Mouse (Mus musculus): ENCODE results near the gene Tff3. TPM values are rescaled to one million over a fixed set of nuclear protein-coding genes. Genes with fewer than 3 reads are reported as not detected.

Gene Tff3
- polyA plus RNA-seq, 1 experiment from 2014 or later: 1.4 TPM

- peaks cover 10% of the 10 kb centered on the region; the same call in 1 of the 2 replicates for H3K4me1 ChIP-seq
- no peak overlapping the region for H3K4me3 ChIP-seq
- no peak overlapping the region for H3K4me2 ChIP-seq (replicated peaks)
- ATAC-seq (ENCODE audit: low FRiP score, low read depth): peak; percentile 56; the same call in 1 of the 2 replicates
- H3K27ac ChIP-seq (replicated peaks): no peak overlapping the region
- H3K9ac ChIP-seq (replicated peaks): no peak overlapping the region
- H3K9me3 ChIP-seq: 0 out of 2 replicates have a peak, but pooled peaks cover 3% of the 10 kb centered on the region
- 7% methylated on average over 7 of the region's 7 CpGs for WGBS
- peaks cover 6% of the 10 kb centered on the region; the same call in 1 of the 2 replicates for H3K36me3 ChIP-seq
- 0 out of 2 replicates have a peak, but pooled peaks cover 3% of the 10 kb centered on the region for H3K27me3 ChIP-seq
Measured at GRCm38 (mm10) chr17:31119429-31119828, 10.0 kb downstream of the Tff3 start.

- no peak overlapping the region for H3K27ac ChIP-seq (replicated peaks)
- H3K27me3 ChIP-seq: 0 out of 2 replicates have a peak, but pooled peaks cover 3% of the 10 kb centered on the region
- no peak overlapping the region for H3K4me3 ChIP-seq
- WGBS: 87% methylated on average over 5 of the region's 5 CpGs
- ATAC-seq (ENCODE audit: low FRiP score, low read depth): no peak
- H3K4me1 ChIP-seq: peaks cover 22% of the 10 kb centered on the region
- no peak overlapping the region for H3K4me2 ChIP-seq (replicated peaks)
- no peaks in the 10 kb centered on the region for H3K9me3 ChIP-seq
- peaks cover 6% of the 10 kb centered on the region; the same call in 1 of the 2 replicates for H3K36me3 ChIP-seq
- H3K9ac ChIP-seq (replicated peaks): no peak overlapping the region
Measured at GRCm38 (mm10) chr17:31117946-31118345, 11.5 kb downstream of the Tff3 start.

DNA sequence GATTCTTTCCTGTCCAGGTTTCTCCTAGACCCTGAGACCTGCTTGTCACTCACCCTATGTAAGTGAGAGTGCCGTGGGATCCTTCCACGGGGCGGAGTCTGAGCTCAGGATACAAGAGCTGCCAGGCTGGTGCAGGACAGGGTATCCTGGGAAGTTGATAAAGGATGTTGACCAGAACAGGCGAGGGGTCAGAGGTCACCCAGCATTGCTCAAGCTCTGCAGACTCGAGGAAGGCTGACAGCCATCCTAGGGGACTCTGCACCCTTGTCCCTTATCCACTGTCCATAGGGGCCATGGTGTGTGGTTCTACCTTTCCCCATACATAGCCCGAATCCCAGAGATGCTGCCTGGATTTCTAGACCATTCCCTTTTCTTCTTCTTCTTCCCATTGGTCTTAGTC lies 13.4 kb downstream of the Tff3 start:
- no peak for ATAC-seq (ENCODE audit: low FRiP score, low read depth)

GRCm38 (mm10) chr17:31113191-31113856 lies 16.1 kb downstream of the Tff3 start:
- no peak overlapping the region; the same call in 1 of the 2 replicates for H3K9ac ChIP-seq (replicated peaks)
- ATAC-seq (ENCODE audit: low FRiP score, low read depth): peak; percentile 19; the same call in 1 of the 2 replicates

More for the DNA sequence above, 13.4 kb downstream of the Tff3 start:
- Histone ChIP-seq H3K4me1 (peaks cover 25% of the 10 kb centered on the region), H3K4me2 (replicated peaks) (no peak overlapping the region), H3K36me3 (peaks cover 13% of the 10 kb centered on the region), H3K27ac (replicated peaks) (no peak overlapping the region), H3K9me3 (no peaks in the 10 kb centered on the region), H3K4me3 (no peak overlapping the region), H3K9ac (replicated peaks) (no peak overlapping the region), H3K27me3 (0 out of 2 replicates have a peak, but pooled peaks cover 3% of the 10 kb centered on the region)
- 72% methylated on average over 6 of the region's 6 CpGs for WGBS

DNA sequence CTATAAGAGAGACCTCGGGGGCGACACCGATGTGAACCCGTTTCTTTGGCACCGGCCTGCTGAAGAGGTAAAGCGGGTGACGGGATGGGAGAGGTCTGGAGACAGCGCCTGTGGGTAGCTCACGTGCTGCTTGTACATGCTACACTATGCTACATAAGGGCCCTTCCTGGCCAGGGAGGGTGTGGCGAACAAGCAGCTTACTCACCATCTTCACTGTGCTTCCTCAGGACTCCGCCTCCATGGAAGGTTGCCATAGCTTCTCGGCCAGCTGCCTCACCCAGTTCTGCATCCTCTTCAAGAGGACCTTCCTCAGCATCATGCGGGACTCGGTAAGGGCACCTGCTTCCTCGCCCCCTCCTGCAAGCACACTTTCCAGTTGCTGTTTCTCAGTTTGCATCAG lies 21.1 kb downstream of the Tff3 start:
- Histone ChIP-seq H3K4me3 (no peak overlapping the region), H3K9me3 (no peaks in the 10 kb centered on the region), H3K27me3 (no peaks in the 10 kb centered on the region), H3K27ac (replicated peaks) (no peak overlapping the region), H3K4me2 (replicated peaks) (no peak overlapping the region), H3K4me1 (peaks cover 7% of the 10 kb centered on the region), H3K36me3 (peaks cover 37% of the 10 kb centered on the region), H3K9ac (replicated peaks) (no peak overlapping the region)
- WGBS: 93% methylated on average over 15 of the region's 15 CpGs
- ATAC-seq (ENCODE audit: low FRiP score, low read depth): no peak

More at GRCm38 (mm10) chr17:31113191-31113856, 16.1 kb downstream of the Tff3 start:
- Histone ChIP-seq H3K27me3 (0 out of 2 replicates have a peak, but pooled peaks cover 3% of the 10 kb centered on the region), H3K9me3 (no peaks in the 10 kb centered on the region), H3K27ac (replicated peaks) (peak overlapping the region; percentile 70), H3K4me2 (replicated peaks) (no peak overlapping the region; the same call in 1 of the 2 replicates), H3K36me3 (peaks cover 36% of the 10 kb centered on the region), H3K4me1 (peaks cover 21% of the 10 kb centered on the region), H3K4me3 (no peak overlapping the region)
- 20% methylated on average over 9 of the region's 9 CpGs for WGBS

- Histone ChIP-seq H3K27me3 (peaks cover 7% of the 10 kb centered on the region; the same call in 1 of the 2 replicates), H3K9me3 (no peaks in the 10 kb centered on the region), H3K4me1 (no peaks in the 10 kb centered on the region), H3K4me3 (no peak overlapping the region), H3K36me3 (peaks cover 13% of the 10 kb centered on the region; the same call in 1 of the 2 replicates), H3K4me2 (replicated peaks) (no peak overlapping the region), H3K9ac (replicated peaks) (no peak overlapping the region), H3K27ac (replicated peaks) (no peak overlapping the region)
- 89% methylated on average over 8 of the region's 8 CpGs for WGBS
- no peak for ATAC-seq (ENCODE audit: low FRiP score, low read depth)
Measured at GRCm38 (mm10) chr17:31103823-31104222, 25.6 kb downstream of the Tff3 start.

- no peak overlapping the region for H3K4me3 ChIP-seq
- H3K9me3 ChIP-seq: no peaks in the 10 kb centered on the region
- 93% methylated on average over 8 of the region's 8 CpGs for WGBS
- no peak overlapping the region for H3K4me2 ChIP-seq (replicated peaks)
- ATAC-seq (ENCODE audit: low FRiP score, low read depth): no peak
- no peak overlapping the region for H3K9ac ChIP-seq (replicated peaks)
- no peaks in the 10 kb centered on the region for H3K4me1 ChIP-seq
- peaks cover 7% of the 10 kb centered on the region; the same call in 1 of the 2 replicates for H3K27me3 ChIP-seq
- H3K36me3 ChIP-seq: 0 out of 2 replicates have a peak, but pooled peaks cover 9% of the 10 kb centered on the region
- H3K27ac ChIP-seq (replicated peaks): no peak overlapping the region
Measured at GRCm38 (mm10) chr17:31103007-31103570, 26.4 kb downstream of the Tff3 start.

GRCm38 (mm10) chr17:31098788-31099187 lies 30.7 kb downstream of the Tff3 start:
- no peak overlapping the region for H3K4me2 ChIP-seq (replicated peaks)
- WGBS: 91% methylated on average over 5 of the region's 5 CpGs

DNA sequence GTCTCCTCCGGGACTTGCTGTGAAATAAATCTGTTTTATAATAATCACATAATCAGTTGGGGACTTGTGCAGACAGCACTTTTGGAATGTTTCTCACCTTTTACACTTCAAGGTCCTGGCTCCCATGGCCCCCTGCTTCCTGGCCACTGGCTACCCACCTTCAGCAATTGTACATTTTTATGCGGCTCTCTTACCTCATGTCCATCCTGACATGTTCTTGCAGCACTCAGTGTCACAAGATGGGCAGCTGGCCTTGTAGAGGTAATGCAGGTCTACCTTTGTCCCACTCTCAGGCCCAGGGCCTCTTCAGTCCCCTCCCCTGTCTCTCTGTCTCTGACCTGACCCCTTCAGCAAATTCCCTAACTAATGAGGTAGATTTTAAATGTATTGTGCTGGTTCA lies 32.6 kb downstream of the Tff3 start:
- H3K27me3 ChIP-seq: peaks cover 7% of the 10 kb centered on the region; the same call in 1 of the 2 replicates
- H3K9ac ChIP-seq (replicated peaks): no peak overlapping the region
- H3K4me1 ChIP-seq: 0 out of 2 replicates have a peak, but pooled peaks cover 3% of the 10 kb centered on the region
- H3K27ac ChIP-seq (replicated peaks): no peak overlapping the region
- no peak for ATAC-seq (ENCODE audit: low FRiP score, low read depth)
- no peaks in the 10 kb centered on the region for H3K9me3 ChIP-seq
- WGBS: 98% methylated on average over 2 of the region's 2 CpGs
- peaks cover 27% of the 10 kb centered on the region; the same call in 1 of the 2 replicates for H3K36me3 ChIP-seq
- H3K4me2 ChIP-seq (replicated peaks): no peak overlapping the region
- H3K4me3 ChIP-seq: no peak overlapping the region

More at GRCm38 (mm10) chr17:31098788-31099187, 30.7 kb downstream of the Tff3 start:
- Histone ChIP-seq H3K9ac (replicated peaks) (no peak overlapping the region), H3K4me3 (no peak overlapping the region), H3K4me1 (0 out of 2 replicates have a peak, but pooled peaks cover 3% of the 10 kb centered on the region), H3K9me3 (no peaks in the 10 kb centered on the region), H3K27me3 (peaks cover 7% of the 10 kb centered on the region; the same call in 1 of the 2 replicates), H3K27ac (replicated peaks) (no peak overlapping the region), H3K36me3 (peaks cover 20% of the 10 kb centered on the region; the same call in 1 of the 2 replicates)
- ATAC-seq (ENCODE audit: low FRiP score, low read depth): no peak

DNA sequence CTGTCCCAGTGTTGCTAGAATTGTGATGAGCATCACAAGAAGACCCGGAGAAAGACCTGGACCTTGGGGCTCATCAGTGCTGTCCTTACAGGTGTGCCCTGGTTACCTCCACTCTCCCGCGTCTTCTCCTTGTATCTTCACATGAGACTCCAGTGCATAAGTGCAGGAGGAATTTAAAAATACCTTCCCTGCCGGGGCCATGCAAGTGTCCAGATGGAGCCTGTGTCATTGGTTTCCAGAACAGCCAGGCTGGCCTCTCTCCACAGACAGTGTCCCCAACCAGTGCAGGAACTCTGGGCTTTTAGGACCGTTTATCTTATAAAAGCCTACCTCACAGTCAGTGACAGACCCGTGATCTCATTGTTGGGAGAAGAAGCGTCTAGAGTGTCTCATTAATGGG lies 33.9 kb downstream of the Tff3 start:
- Histone ChIP-seq H3K9me3 (no peaks in the 10 kb centered on the region), H3K4me2 (replicated peaks) (no peak overlapping the region), H3K9ac (replicated peaks) (no peak overlapping the region), H3K4me3 (no peak overlapping the region), H3K27me3 (peaks cover 7% of the 10 kb centered on the region; the same call in 1 of the 2 replicates), H3K4me1 (peaks cover 13% of the 10 kb centered on the region), H3K36me3 (peaks cover 27% of the 10 kb centered on the region; the same call in 1 of the 2 replicates), H3K27ac (replicated peaks) (no peak overlapping the region)
- 88% methylated on average over 7 of the region's 7 CpGs for WGBS
- no peak for ATAC-seq (ENCODE audit: low FRiP score, low read depth)

GRCm38 (mm10) chr17:31094781-31095180 lies 34.7 kb downstream of the Tff3 start:
- Histone ChIP-seq H3K4me3 (no peak overlapping the region), H3K36me3 (peaks cover 27% of the 10 kb centered on the region; the same call in 1 of the 2 replicates), H3K9me3 (no peaks in the 10 kb centered on the region), H3K9ac (replicated peaks) (no peak overlapping the region), H3K4me1 (peaks cover 21% of the 10 kb centered on the region), H3K27me3 (peaks cover 7% of the 10 kb centered on the region; the same call in 1 of the 2 replicates), H3K27ac (replicated peaks) (no peak overlapping the region), H3K4me2 (replicated peaks) (no peak overlapping the region)
- ATAC-seq (ENCODE audit: low FRiP score, low read depth): no peak
- 55% methylated on average over 5 of the region's 5 CpGs for WGBS
